Mouse (Mus musculus) olfactory bulb, adult 2 months (tissue): Measurements from ENCODE around the gene Celsr3. TPM values are rescaled to one million over a fixed set of nuclear protein-coding genes. Genes with fewer than 3 reads are reported as not detected.

Experiments
- H3K27ac ChIP-seq: fragments of 200-500 bp; 2 replicates; pipeline ENCODE4 v1.5.1; 2012; ENCODE audit warnings: low read depth, low read length; ENCODE audit not compliant: insufficient read depth
- H3K4me1 ChIP-seq: fragments of 200-500 bp; 2 replicates; pipeline ENCODE4 v1.6.1; 2012; ENCODE audit warnings: low read length; ENCODE audit not compliant: control insufficient read depth, insufficient read depth
- H3K4me3 ChIP-seq: fragments of 200-500 bp; 2 replicates; pipeline ENCODE4 v1.5.1; 2012; ENCODE audit warnings: mild to moderate bottlenecking, low read depth, low read length, moderate library complexity; ENCODE audit not compliant: insufficient read depth
- CTCF ChIP-seq: fragments of 200-500 bp; IDR thresholded peaks from 2 replicates; pipeline ENCODE4 v1.5.1; 2012; ENCODE audit warnings: low read depth, mild to moderate bottlenecking, low read length, moderate library complexity; ENCODE audit not compliant: insufficient read depth
- POLR2A ChIP-seq: fragments of 200-500 bp; IDR thresholded peaks from 2 replicates; pipeline ENCODE4 v1.6.1; 2012; ENCODE audit warnings: mild to moderate bottlenecking, low read depth, low read length, moderate library complexity; ENCODE audit not compliant: insufficient read depth
- WGBS: fragments of 180-500 bp; shearing (Covaris S2); methylation state at CpG from one replicate; pipeline ENCODE4 v1.1.7; 2018; 5-methylcytosine and 5-hydroxymethylcytosine counted together
- polyA plus RNA-seq: library from polyadenylated mRNA; stranded (reverse); fragments of >200 nt; gene quantifications from 2 replicates; pipeline ENCODE4 v1.2.4, GENCODE M21; 2012; ENCODE audit warnings: low replicate concordance; ENCODE audit not compliant: missing spikeins, insufficient read depth, insufficient read length

Gene Celsr3
- polyA plus RNA-seq, 1 experiment: not detected

DNA sequence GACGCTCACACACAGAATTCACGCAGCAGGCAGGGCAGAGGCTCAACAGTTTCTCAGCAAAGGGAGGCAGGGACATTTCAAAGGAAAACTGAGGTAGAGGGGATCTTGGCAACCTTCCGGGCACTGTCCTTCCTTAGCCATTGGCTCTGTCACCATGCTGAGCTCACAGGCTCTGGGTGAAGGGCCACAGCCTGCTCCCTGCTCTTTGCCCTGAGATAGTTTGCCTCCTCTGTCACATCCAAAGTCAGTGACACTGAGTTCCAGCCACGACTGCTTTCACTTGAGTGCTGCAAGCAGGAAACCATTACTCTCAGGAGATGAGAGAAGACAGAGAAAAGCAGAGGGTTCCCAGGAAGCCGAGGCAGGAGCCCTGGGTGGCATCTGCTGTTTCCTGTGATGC is 6.0 kb upstream of the Celsr3 start:
- WGBS: 71% methylated on average over 5 of the region's 5 CpGs
- TF ChIP-seq CTCF: no peak
- TF ChIP-seq POLR2A: no peak
- Histone ChIP-seq H3K4me1 (peaks cover 6% of the 10 kb centered on the region), H3K4me3 (no peak overlapping the region), H3K27ac (no peak overlapping the region)

DNA sequence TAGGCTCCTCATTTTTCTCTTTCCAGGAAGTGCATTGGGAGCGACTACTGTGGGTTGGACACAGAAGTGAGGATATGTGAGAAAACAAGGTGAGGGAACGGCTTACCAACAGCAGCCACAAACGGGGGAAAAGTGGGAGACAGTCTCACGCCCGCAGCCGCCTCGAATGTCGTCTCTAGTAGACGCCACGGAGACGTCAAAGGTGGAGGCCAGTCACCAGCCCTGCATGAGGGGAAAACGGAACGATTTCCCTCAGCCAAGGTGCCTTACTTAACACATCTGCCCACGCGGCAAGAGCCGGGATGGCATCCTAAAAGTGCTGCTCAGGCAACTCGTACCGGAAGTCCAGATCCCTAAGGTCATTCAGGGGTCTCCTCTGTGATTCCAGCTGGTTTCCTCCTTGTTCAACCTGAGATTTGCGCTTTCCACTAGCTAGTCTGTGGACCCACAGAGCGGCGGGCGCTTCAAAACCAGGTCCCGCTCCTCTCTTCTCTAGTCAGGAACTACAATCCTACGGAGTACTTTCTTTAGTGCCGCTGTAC is 1.9 kb upstream of the Celsr3 start:
- TF ChIP-seq POLR2A (no peak; the same call in 1 of the 2 replicates), CTCF (peak; percentile 23; the same call in 1 of the 2 replicates)
- WGBS: 3% methylated on average over 25 of the region's 25 CpGs
- Histone ChIP-seq H3K4me3 (peak overlapping the region; percentile 86), H3K4me1 (peaks cover 25% of the 10 kb centered on the region), H3K27ac (peak overlapping the region; percentile 9; the same call in 1 of the 2 replicates)

DNA sequence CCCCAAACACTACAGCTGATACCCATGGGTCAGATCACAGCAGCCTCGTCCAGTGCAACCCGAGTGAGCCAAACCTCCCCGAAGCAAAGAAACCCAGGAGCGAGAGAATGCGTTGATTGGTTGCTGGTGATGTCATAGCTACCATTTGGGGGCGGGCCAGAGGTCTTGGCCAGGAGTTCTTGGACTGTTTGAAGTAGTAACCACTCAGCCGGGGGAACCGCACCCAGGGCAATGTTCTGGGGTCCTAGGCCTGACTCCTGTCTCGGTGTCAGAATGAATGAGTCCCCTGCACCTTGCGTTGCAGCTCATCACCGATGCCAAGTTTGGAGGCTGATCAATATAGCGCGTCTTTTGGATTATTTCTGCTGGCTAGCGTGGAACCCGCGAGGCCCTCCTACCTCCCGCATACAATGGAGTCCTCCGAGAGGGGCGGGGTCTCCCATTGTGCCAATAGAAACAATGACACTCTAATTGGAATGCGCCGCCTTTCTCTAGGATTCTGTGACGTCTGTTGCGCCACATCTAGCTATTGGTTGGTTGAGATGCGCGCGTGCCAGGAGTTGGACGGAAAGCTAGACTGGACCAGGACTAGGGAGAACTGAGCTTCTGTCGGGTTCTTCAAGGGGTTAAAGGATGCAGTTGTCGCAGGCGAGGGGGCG is 1.2 kb upstream of the Celsr3 start:
- peak overlapping the region; percentile 96 for H3K27ac ChIP-seq
- 1% methylated on average over 31 of the region's 31 CpGs for WGBS
- TF ChIP-seq CTCF (no peak), POLR2A (no peak)
- peak overlapping the region; percentile 86 for H3K4me3 ChIP-seq
- peaks cover 31% of the 10 kb centered on the region for H3K4me1 ChIP-seq

DNA sequence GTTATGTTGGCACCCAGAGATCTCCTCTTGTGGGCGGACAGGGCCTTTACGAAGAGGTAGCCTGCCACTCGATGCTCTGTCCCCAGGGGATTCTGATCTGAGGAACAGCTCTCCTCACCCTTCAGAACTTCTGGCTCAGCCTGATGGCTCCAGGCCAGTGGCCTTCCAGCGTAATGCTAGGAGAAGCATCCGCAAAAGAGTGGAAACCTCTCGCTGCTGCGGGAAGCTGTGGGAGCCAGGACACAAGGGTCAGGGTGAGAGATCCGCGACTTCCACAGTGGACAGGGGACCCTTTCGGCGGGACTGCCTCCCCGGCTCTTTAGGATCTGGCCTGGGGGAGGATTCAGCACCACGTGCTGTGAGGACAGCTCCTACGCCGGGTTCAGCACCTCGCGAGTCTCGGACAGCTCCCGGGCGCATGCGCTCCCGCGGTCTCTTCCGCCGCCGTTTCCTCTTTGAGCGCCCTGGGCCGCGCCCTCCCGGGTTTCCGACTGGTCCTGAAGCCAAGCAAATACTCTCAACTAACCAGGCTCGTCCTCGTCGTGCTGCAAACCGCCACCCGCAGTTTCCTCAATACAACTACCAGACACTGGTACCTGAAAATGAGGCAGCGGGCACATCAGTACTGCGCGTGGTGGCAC is 700 bp downstream of the Celsr3 start:
- Histone ChIP-seq H3K4me3 (peak overlapping the region; percentile 86), H3K27ac (no peak overlapping the region), H3K4me1 (peaks cover 38% of the 10 kb centered on the region)
- 2% methylated on average over 39 of the region's 39 CpGs for WGBS
- TF ChIP-seq CTCF (no peak), POLR2A (no peak)

DNA sequence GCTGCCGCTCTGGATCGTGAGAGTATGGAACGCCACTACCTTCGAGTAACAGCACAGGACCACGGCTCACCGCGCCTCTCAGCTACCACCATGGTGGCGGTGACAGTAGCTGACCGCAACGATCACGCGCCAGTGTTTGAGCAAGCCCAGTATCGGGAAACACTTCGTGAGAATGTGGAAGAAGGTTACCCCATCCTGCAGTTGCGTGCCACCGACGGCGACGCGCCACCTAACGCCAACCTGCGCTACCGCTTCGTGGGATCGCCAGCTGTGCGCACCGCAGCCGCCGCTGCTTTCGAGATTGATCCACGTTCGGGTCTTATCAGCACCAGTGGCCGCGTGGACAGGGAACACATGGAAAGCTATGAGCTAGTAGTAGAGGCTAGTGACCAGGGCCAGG is 1.3 kb downstream of the Celsr3 start:
- Histone ChIP-seq H3K27ac (no peak overlapping the region), H3K4me3 (peak overlapping the region; percentile 86), H3K4me1 (peaks cover 44% of the 10 kb centered on the region)
- 19% methylated on average over 34 of the region's 34 CpGs for WGBS
- TF ChIP-seq POLR2A (no peak), CTCF (no peak)

DNA sequence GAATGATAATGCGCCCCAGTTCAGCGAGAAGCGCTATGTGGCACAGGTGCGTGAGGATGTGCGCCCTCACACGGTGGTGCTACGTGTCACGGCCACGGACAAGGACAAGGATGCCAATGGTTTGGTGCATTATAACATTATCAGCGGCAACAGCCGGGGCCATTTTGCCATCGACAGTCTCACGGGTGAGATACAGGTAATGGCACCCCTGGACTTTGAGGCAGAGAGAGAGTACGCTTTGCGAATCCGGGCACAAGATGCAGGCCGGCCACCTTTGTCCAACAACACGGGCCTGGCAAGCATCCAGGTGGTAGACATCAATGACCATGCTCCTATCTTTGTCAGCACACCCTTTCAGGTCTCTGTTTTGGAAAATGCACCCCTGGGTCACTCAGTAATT is 1.8 kb downstream of the Celsr3 start:
- TF ChIP-seq CTCF (no peak), POLR2A (no peak)
- Histone ChIP-seq H3K27ac (no peak overlapping the region), H3K4me3 (peak overlapping the region; percentile 86; the same call in 1 of the 2 replicates), H3K4me1 (peaks cover 49% of the 10 kb centered on the region)
- WGBS: 71% methylated on average over 18 of the region's 18 CpGs

DNA sequence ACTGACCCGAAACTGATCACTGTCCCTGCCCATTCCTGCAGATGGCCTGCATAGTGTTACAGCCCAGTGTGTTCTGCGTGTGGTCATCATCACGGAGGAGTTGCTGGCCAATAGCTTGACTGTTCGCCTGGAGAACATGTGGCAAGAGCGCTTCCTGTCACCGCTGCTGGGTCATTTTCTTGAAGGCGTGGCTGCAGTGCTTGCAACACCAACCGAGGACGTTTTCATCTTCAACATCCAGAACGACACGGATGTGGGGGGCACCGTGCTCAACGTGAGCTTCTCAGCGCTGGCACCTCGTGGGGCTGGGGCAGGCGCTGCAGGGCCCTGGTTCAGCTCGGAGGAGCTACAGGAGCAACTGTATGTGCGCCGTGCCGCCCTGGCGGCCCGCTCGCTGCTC is 5.5 kb downstream of the Celsr3 start:
- H3K27ac ChIP-seq: no peak overlapping the region
- 32% methylated on average over 23 of the region's 23 CpGs for WGBS
- H3K4me3 ChIP-seq: peak overlapping the region; percentile 9; the same call in 1 of the 2 replicates
- peaks cover 43% of the 10 kb centered on the region for H3K4me1 ChIP-seq
- no peak for TF ChIP-seq POLR2A
- no peak for TF ChIP-seq CTCF

DNA sequence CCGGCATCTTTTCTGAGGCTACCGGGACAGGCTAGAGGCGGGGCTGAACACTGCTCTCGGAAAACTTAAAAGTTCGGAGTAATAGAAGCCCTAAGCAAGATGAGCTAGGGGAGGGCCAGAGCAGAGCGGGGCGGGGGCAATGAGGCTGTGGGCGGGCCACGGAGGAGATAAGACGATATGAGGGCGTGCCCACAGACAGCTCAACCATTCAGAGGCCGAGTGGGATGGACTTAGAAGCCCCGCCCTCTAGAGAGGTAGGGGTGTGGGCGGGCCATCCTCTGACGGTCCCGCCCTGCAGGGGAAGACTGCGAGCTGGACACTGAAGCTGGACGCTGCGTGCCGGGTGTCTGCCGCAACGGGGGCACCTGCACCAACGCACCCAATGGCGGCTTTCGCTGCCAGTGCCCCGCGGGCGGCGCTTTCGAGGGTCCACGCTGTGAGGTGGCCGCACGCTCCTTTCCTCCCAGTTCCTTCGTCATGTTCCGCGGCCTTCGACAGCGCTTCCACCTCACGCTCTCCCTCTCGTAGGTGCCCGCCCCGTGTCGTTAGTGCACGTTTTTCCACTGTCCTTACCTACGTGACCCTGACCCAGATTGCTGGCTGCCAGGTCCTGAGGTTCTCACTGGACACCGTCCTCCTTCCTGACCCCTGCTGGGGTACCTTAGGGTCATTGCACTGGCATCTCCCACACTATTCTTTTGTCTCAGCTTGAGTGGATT is 6.4 kb downstream of the Celsr3 start:
- H3K4me3 ChIP-seq: peak overlapping the region; percentile 9
- TF ChIP-seq CTCF (no peak), POLR2A (no peak)
- WGBS: 23% methylated on average over 46 of the region's 46 CpGs
- H3K27ac ChIP-seq: no peak overlapping the region
- H3K4me1 ChIP-seq: peaks cover 37% of the 10 kb centered on the region

DNA sequence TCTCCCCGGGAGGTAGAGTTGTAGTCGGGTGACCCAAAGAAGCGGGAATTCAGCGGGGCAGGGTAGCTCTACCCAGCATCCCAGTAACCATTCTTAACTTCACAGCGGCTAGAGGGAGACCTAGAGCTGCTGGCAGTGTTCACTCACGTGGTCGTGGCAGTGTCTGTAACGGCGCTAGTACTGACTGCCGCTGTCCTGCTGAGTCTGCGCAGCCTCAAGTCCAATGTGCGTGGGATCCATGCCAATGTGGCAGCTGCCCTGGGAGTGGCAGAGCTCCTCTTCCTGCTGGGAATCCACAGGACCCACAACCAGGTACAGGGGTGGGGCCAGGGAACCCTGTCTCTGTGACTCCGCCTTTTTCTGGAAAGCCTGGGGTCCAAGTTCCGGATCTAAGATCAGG is 16.9 kb downstream of the Celsr3 start:
- Histone ChIP-seq H3K4me3 (no peak overlapping the region), H3K27ac (no peak overlapping the region), H3K4me1 (0 out of 2 replicates have a peak, but pooled peaks cover under 1% of the 10 kb centered on the region)
- 23% methylated on average over 14 of the region's 14 CpGs for WGBS
- TF ChIP-seq CTCF (no peak), POLR2A (no peak)
